In the genomic region with DNA sequence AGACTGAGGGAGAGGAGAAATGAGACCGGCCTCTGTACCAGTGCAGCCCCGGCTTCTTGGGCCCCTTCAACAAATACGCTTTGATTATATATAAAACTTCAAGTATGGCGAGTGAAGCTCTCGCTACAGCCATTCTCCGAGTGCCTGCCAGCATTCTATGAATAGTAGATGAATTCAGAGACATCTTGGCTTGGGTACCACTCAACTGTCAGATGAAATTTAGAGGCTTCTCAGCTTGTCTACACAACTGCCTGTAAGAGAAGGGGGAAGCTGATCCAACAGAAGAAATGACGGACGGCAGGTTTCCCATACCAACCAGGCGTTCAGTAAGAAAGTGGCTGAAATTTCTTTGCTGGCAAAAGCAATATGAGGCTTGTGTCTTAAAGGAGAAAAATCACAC, we compare ENCODE assay signal across 7 mouse cellular contexts.
"Had no signal": no experiment of that assay in that cellular context is flagged by ENCODE, and none has a peak within 500 bp of the region (broad histone marks: within the 10 kb centered on the region; RNA-seq: fewer than 3 reads in every experiment).

No protein-coding gene starts in this region.

- H3K4me2 ChIP-seq: limb, embryonic 13.5 days; midbrain, embryonic 13.5 days had no signal

- H3K4me3 ChIP-seq: limb, embryonic 13.5 days; midbrain, embryonic 13.5 days had no signal

- H3K27me3 ChIP-seq: limb, embryonic 13.5 days; midbrain, embryonic 13.5 days had no signal

- H3K36me3 ChIP-seq: midbrain, embryonic 13.5 days had no signal

- H3K9ac ChIP-seq: limb, embryonic 13.5 days; liver, embryonic 14.5 days; midbrain, embryonic 13.5 days had no signal

- DNase-seq: kidney, postnatal 36 days; layer of hippocampus, postnatal 36 days; right cerebral cortex, postnatal 14 days had no signal

- H3K27ac ChIP-seq: kidney, postnatal 0 days; limb, embryonic 13.5 days; liver, embryonic 14.5 days; midbrain, embryonic 13.5 days had no signal

- H3K9me3 ChIP-seq: limb, embryonic 13.5 days; midbrain, embryonic 13.5 days had no signal
